Mouse (Mus musculus): ENCODE data around the gene Inpp5a. TPM values are rescaled to one million over a fixed set of nuclear protein-coding genes. Genes with fewer than 3 reads are reported as not detected.

Inpp5a gene
- polyA plus RNA-seq, 1 experiment from 2014 or later: 18.4 TPM

GRCm38 (mm10) chr7:139437471-139437870 is 48.6 kb downstream of the Inpp5a start:
- H3K4me2 ChIP-seq: no peak overlapping the region
- no peak overlapping the region for H3K27ac ChIP-seq (replicated peaks)
- H3K4me3 ChIP-seq (replicated peaks): no peak overlapping the region
- no peaks in the 10 kb centered on the region for H3K27me3 ChIP-seq (replicated peaks)
- ATAC-seq (ENCODE audit: low FRiP score): no peak
- H3K36me3 ChIP-seq: no peaks in the 10 kb centered on the region
- no peak overlapping the region for H3K9ac ChIP-seq (replicated peaks)
- WGBS: 65% methylated on average over 5 of the region's 5 CpGs
- peaks cover 29% of the 10 kb centered on the region for H3K4me1 ChIP-seq
- H3K9me3 ChIP-seq (replicated peaks): no peaks in the 10 kb centered on the region

- Histone ChIP-seq H3K4me3 (replicated peaks) (no peak overlapping the region), H3K36me3 (no peaks in the 10 kb centered on the region), H3K9me3 (replicated peaks) (no peaks in the 10 kb centered on the region), H3K4me1 (peaks cover 30% of the 10 kb centered on the region), H3K27me3 (replicated peaks) (no peaks in the 10 kb centered on the region), H3K9ac (replicated peaks) (no peak overlapping the region), H3K4me2 (no peak overlapping the region), H3K27ac (replicated peaks) (no peak overlapping the region)
- WGBS: 24% methylated on average over 9 of the region's 9 CpGs
- no peak for ATAC-seq (ENCODE audit: low FRiP score)
Measured at GRCm38 (mm10) chr7:139437926-139438600, 49.2 kb downstream of the Inpp5a start.

GRCm38 (mm10) chr7:139438601-139438945 is 49.7 kb downstream of the Inpp5a start:
- ATAC-seq (ENCODE audit: low FRiP score): no peak
- no peak overlapping the region for H3K4me3 ChIP-seq (replicated peaks)
- no peaks in the 10 kb centered on the region for H3K27me3 ChIP-seq (replicated peaks)
- no peaks in the 10 kb centered on the region for H3K36me3 ChIP-seq
- WGBS: 68% methylated on average over 4 of the region's 4 CpGs
- peaks cover 31% of the 10 kb centered on the region for H3K4me1 ChIP-seq
- H3K9ac ChIP-seq (replicated peaks): no peak overlapping the region
- no peak overlapping the region for H3K27ac ChIP-seq (replicated peaks)
- no peaks in the 10 kb centered on the region for H3K9me3 ChIP-seq (replicated peaks)
- H3K4me2 ChIP-seq: no peak overlapping the region

GRCm38 (mm10) chr7:139439031-139439430 is 50.1 kb downstream of the Inpp5a start:
- Histone ChIP-seq H3K4me2 (no peak overlapping the region), H3K4me3 (replicated peaks) (no peak overlapping the region), H3K9ac (replicated peaks) (no peak overlapping the region), H3K4me1 (peaks cover 31% of the 10 kb centered on the region), H3K36me3 (no peaks in the 10 kb centered on the region), H3K9me3 (replicated peaks) (no peaks in the 10 kb centered on the region), H3K27me3 (replicated peaks) (no peaks in the 10 kb centered on the region), H3K27ac (replicated peaks) (no peak overlapping the region)
- no peak for ATAC-seq (ENCODE audit: low FRiP score)
- WGBS: 72% methylated on average over 3 of the region's 3 CpGs

- H3K27ac ChIP-seq (replicated peaks): no peak overlapping the region
- no peak overlapping the region for H3K9ac ChIP-seq (replicated peaks)
- no peak overlapping the region for H3K4me3 ChIP-seq (replicated peaks)
- H3K4me2 ChIP-seq: no peak overlapping the region
- ATAC-seq (ENCODE audit: low FRiP score): no peak
- WGBS: 83% methylated on average over 6 of the region's 6 CpGs
- no peaks in the 10 kb centered on the region for H3K27me3 ChIP-seq (replicated peaks)
- H3K9me3 ChIP-seq (replicated peaks): no peaks in the 10 kb centered on the region
- no peaks in the 10 kb centered on the region for H3K36me3 ChIP-seq
- peaks cover 35% of the 10 kb centered on the region for H3K4me1 ChIP-seq
Measured at GRCm38 (mm10) chr7:139439922-139440895, 51.3 kb downstream of the Inpp5a start.

GRCm38 (mm10) chr7:139441022-139441421 is 52.1 kb downstream of the Inpp5a start:
- Histone ChIP-seq H3K36me3 (no peaks in the 10 kb centered on the region), H3K27me3 (replicated peaks) (no peaks in the 10 kb centered on the region), H3K27ac (replicated peaks) (no peak overlapping the region), H3K4me2 (no peak overlapping the region), H3K4me1 (peaks cover 40% of the 10 kb centered on the region), H3K4me3 (replicated peaks) (no peak overlapping the region), H3K9ac (replicated peaks) (no peak overlapping the region), H3K9me3 (replicated peaks) (no peaks in the 10 kb centered on the region)
- no peak for ATAC-seq (ENCODE audit: low FRiP score)
- WGBS: 25% methylated on average over 5 of the region's 5 CpGs

GRCm38 (mm10) chr7:139441761-139442211 is 52.9 kb downstream of the Inpp5a start:
- Histone ChIP-seq H3K27ac (replicated peaks) (no peak overlapping the region), H3K4me2 (no peak overlapping the region), H3K9me3 (replicated peaks) (no peaks in the 10 kb centered on the region), H3K36me3 (no peaks in the 10 kb centered on the region), H3K27me3 (replicated peaks) (no peaks in the 10 kb centered on the region), H3K9ac (replicated peaks) (no peak overlapping the region), H3K4me1 (peaks cover 40% of the 10 kb centered on the region), H3K4me3 (replicated peaks) (no peak overlapping the region)
- 76% methylated on average over 10 of the region's 10 CpGs for WGBS
- ATAC-seq (ENCODE audit: low FRiP score): no peak

GRCm38 (mm10) chr7:139445621-139446020 is 56.7 kb downstream of the Inpp5a start:
- Histone ChIP-seq H3K27me3 (replicated peaks) (no peaks in the 10 kb centered on the region), H3K4me2 (no peak overlapping the region), H3K9me3 (replicated peaks) (no peaks in the 10 kb centered on the region), H3K9ac (replicated peaks) (no peak overlapping the region), H3K4me3 (replicated peaks) (no peak overlapping the region), H3K4me1 (peaks cover 26% of the 10 kb centered on the region), H3K27ac (replicated peaks) (no peak overlapping the region), H3K36me3 (no peaks in the 10 kb centered on the region)
- 67% methylated on average over 8 of the region's 8 CpGs for WGBS
- no peak for ATAC-seq (ENCODE audit: low FRiP score)

- H3K27ac ChIP-seq (replicated peaks): no peak overlapping the region
- H3K9ac ChIP-seq (replicated peaks): no peak overlapping the region
- WGBS: 87% methylated on average over 3 of the region's 3 CpGs
Measured at GRCm38 (mm10) chr7:139447381-139447780, 58.5 kb downstream of the Inpp5a start.

GRCm38 (mm10) chr7:139450186-139450998 is 61.5 kb downstream of the Inpp5a start:
- ATAC-seq (ENCODE audit: low FRiP score): no peak

More at GRCm38 (mm10) chr7:139447381-139447780, 58.5 kb downstream of the Inpp5a start:
- Histone ChIP-seq H3K9me3 (replicated peaks) (no peaks in the 10 kb centered on the region), H3K4me1 (peaks cover 11% of the 10 kb centered on the region; the same call in 1 of the 2 replicates), H3K4me3 (replicated peaks) (no peak overlapping the region), H3K36me3 (no peaks in the 10 kb centered on the region), H3K4me2 (no peak overlapping the region), H3K27me3 (replicated peaks) (no peaks in the 10 kb centered on the region)
- ATAC-seq (ENCODE audit: low FRiP score): no peak

GRCm38 (mm10) chr7:139451711-139452110 is 62.8 kb downstream of the Inpp5a start:
- Histone ChIP-seq H3K4me3 (replicated peaks) (no peak overlapping the region), H3K9me3 (replicated peaks) (no peaks in the 10 kb centered on the region), H3K4me1 (no peaks in the 10 kb centered on the region), H3K9ac (replicated peaks) (no peak overlapping the region), H3K4me2 (no peak overlapping the region), H3K36me3 (no peaks in the 10 kb centered on the region), H3K27ac (replicated peaks) (no peak overlapping the region), H3K27me3 (replicated peaks) (no peaks in the 10 kb centered on the region)
- WGBS: 90% methylated on average over 5 of the region's 5 CpGs
- no peak for ATAC-seq (ENCODE audit: low FRiP score)

More at GRCm38 (mm10) chr7:139450186-139450998, 61.5 kb downstream of the Inpp5a start:
- peaks cover 4% of the 10 kb centered on the region; the same call in 1 of the 2 replicates for H3K4me1 ChIP-seq
- H3K9me3 ChIP-seq (replicated peaks): no peaks in the 10 kb centered on the region
- no peaks in the 10 kb centered on the region for H3K27me3 ChIP-seq (replicated peaks)
- H3K27ac ChIP-seq (replicated peaks): no peak overlapping the region
- H3K4me3 ChIP-seq (replicated peaks): no peak overlapping the region
- WGBS: 86% methylated on average over 16 of the region's 16 CpGs
- H3K36me3 ChIP-seq: no peaks in the 10 kb centered on the region
- no peak overlapping the region for H3K4me2 ChIP-seq
- H3K9ac ChIP-seq (replicated peaks): no peak overlapping the region
